Comparison of ENCODE assay signal across 16 mouse cellular contexts in genomic region chr13:64259903-64260302, GRCm38 (mm10). TPM values are rescaled to one million over a fixed set of nuclear protein-coding genes. Genes with fewer than 3 reads are reported as not detected.
A peak's percentile ranks its signal among the peaks of the same experiment; 100 is the strongest.
DNase-seq lines count a peak whose midpoint lies in the region; ATAC-seq and TF ChIP-seq lines count a peak whose summit lies in the region.
"Had no signal": no experiment of that assay in that cellular context is flagged by ENCODE, and none has a peak within 500 bp of the region (broad histone marks: within the 10 kb centered on the region; RNA-seq: fewer than 3 reads in every experiment).

No protein-coding gene starts in this region.

- H3K9ac ChIP-seq in forebrain, postnatal 0 days = no peak overlapping the region
- H3K9ac ChIP-seq in forebrain, embryonic 11.5 days (ENCODE audit: low read length) = no peak overlapping the region
- no peak overlapping the region for H3K9ac ChIP-seq in kidney, postnatal 0 days (ENCODE audit: low read depth, low read length)
- no peak overlapping the region for H3K9ac ChIP-seq in kidney, embryonic 16.5 days (replicated peaks; ENCODE audit: low read length)
- no peak overlapping the region for H3K9ac ChIP-seq in lung, postnatal 0 days (replicated peaks; ENCODE audit: low read depth)
- H3K9ac ChIP-seq: embryonic facial prominence, embryonic 12.5 days; intestine, embryonic 15.5 days; lung, embryonic 15.5 days; neural tube, embryonic 13.5 days had no signal

- no peak for TF ChIP-seq CTCF in forebrain, postnatal 0 days (IDR thresholded peaks at IDR 0.05; ENCODE audit: low read depth)
- TF ChIP-seq CTCF in kidney, postnatal 0 days (IDR thresholded peaks at IDR 0.05; ENCODE audit: low read depth) = no peak
- TF ChIP-seq CTCF in lung, postnatal 0 days (IDR thresholded peaks at IDR 0.05) = no peak

- no peaks in the 10 kb centered on the region for H3K4me1 ChIP-seq in forebrain, postnatal 0 days (ENCODE audit: insufficient read depth)
- H3K4me1 ChIP-seq in forebrain, embryonic 11.5 days (replicated peaks; ENCODE audit: control insufficient read depth, insufficient read depth, low read length) = peaks cover 2% of the 10 kb centered on the region; the same call in 1 of the 2 replicates
- no peaks in the 10 kb centered on the region for H3K4me1 ChIP-seq in kidney, postnatal 0 days (replicated peaks; ENCODE audit: insufficient read depth, low read length)
- no peaks in the 10 kb centered on the region for H3K4me1 ChIP-seq in kidney, embryonic 16.5 days (ENCODE audit: insufficient read depth, low read length)
- H3K4me1 ChIP-seq in lung, postnatal 0 days (ENCODE audit: insufficient read depth, low read depth, low read length) = no peaks in the 10 kb centered on the region
- H3K4me1 ChIP-seq: intestine, embryonic 15.5 days; lung, embryonic 15.5 days had no signal

- H3K9me3 ChIP-seq in forebrain, postnatal 0 days (ENCODE audit: low read length) = no peaks in the 10 kb centered on the region
- no peaks in the 10 kb centered on the region for H3K9me3 ChIP-seq in forebrain, embryonic 11.5 days (ENCODE audit: control insufficient read depth, low read length)
- no peaks in the 10 kb centered on the region for H3K9me3 ChIP-seq in kidney, postnatal 0 days (replicated peaks; ENCODE audit: low read length)
- no peaks in the 10 kb centered on the region for H3K9me3 ChIP-seq in kidney, embryonic 16.5 days (ENCODE audit: low read length)
- no peaks in the 10 kb centered on the region for H3K9me3 ChIP-seq in lung, postnatal 0 days (ENCODE audit: low read length)
- H3K9me3 ChIP-seq: embryonic facial prominence, embryonic 12.5 days; intestine, embryonic 15.5 days; lung, embryonic 15.5 days; neural tube, embryonic 13.5 days had no signal

- H3K4me2 ChIP-seq in forebrain, postnatal 0 days (ENCODE audit: low read depth) = no peak overlapping the region
- H3K4me2 ChIP-seq in forebrain, embryonic 11.5 days (ENCODE audit: low read depth, low read length, severe bottlenecking) = no peak overlapping the region
- no peak overlapping the region for H3K4me2 ChIP-seq in kidney, postnatal 0 days (ENCODE audit: low read length)
- H3K4me2 ChIP-seq in kidney, embryonic 16.5 days (replicated peaks; ENCODE audit: low read depth, low read length) = no peak overlapping the region
- H3K4me2 ChIP-seq in lung, postnatal 0 days (replicated peaks; ENCODE audit: low read depth, low read length) = no peak overlapping the region
- H3K4me2 ChIP-seq: embryonic facial prominence, embryonic 12.5 days; heart, embryonic 11.5 days; intestine, embryonic 15.5 days; liver, embryonic 11.5 days; lung, embryonic 15.5 days; neural tube, embryonic 13.5 days had no signal

- H3K27me3 ChIP-seq in forebrain, postnatal 0 days (ENCODE audit: insufficient read depth, low read length) = no peaks in the 10 kb centered on the region
- no peaks in the 10 kb centered on the region for H3K27me3 ChIP-seq in forebrain, embryonic 11.5 days (ENCODE audit: control insufficient read depth, insufficient read depth, low read length)
- H3K27me3 ChIP-seq in kidney, postnatal 0 days (ENCODE audit: insufficient read depth, low read length) = no peaks in the 10 kb centered on the region
- no peaks in the 10 kb centered on the region for H3K27me3 ChIP-seq in kidney, embryonic 16.5 days (ENCODE audit: insufficient read depth, low read length)
- H3K27me3 ChIP-seq in lung, postnatal 0 days (replicated peaks; ENCODE audit: insufficient read depth, low read length) = no peaks in the 10 kb centered on the region
- H3K27me3 ChIP-seq: embryonic facial prominence, embryonic 12.5 days; intestine, embryonic 15.5 days; lung, embryonic 15.5 days; neural tube, embryonic 13.5 days had no signal

- no peak for TF ChIP-seq EP300 in lung, postnatal 0 days (IDR thresholded peaks at IDR 0.05)

- H3K36me3 ChIP-seq in forebrain, postnatal 0 days (ENCODE audit: insufficient read depth) = no peaks in the 10 kb centered on the region
- no peaks in the 10 kb centered on the region for H3K36me3 ChIP-seq in forebrain, embryonic 11.5 days (ENCODE audit: control insufficient read depth, insufficient read depth, low read length)
- H3K36me3 ChIP-seq in kidney, postnatal 0 days (ENCODE audit: insufficient read depth, low read length) = no peaks in the 10 kb centered on the region
- no peaks in the 10 kb centered on the region for H3K36me3 ChIP-seq in kidney, embryonic 16.5 days (ENCODE audit: insufficient read depth, low read length)
- no peaks in the 10 kb centered on the region for H3K36me3 ChIP-seq in lung, postnatal 0 days (ENCODE audit: insufficient read depth, low read length)
- H3K36me3 ChIP-seq: embryonic facial prominence, embryonic 12.5 days; intestine, embryonic 15.5 days; lung, embryonic 15.5 days; neural tube, embryonic 13.5 days had no signal

- peak; percentile 30 for DNase-seq in forebrain, postnatal 0 days
- no peak for DNase-seq in forebrain, embryonic 11.5 days (ENCODE audit: low spot score)
- peak; percentile 61 for DNase-seq in kidney, postnatal 0 days (ENCODE audit: low spot score)
- DNase-seq in ZHBTc4 (ENCODE audit: low read depth, low spot score) = peak; percentile 46
- peak; percentile 21 to 60 for DNase-seq in layer of hippocampus, postnatal 14 days (ENCODE audit: low spot score in 2 of 2)
- no peak for DNase-seq in lung, postnatal 0 days (ENCODE audit: low spot score)
- DNase-seq: adrenal gland, adult 2 months; gastrocnemius, postnatal 36 days; thymus, postnatal 25 days had no signal

- H3K27ac ChIP-seq in forebrain, postnatal 0 days (ENCODE audit: low read depth, low read length) = no peak overlapping the region
- no peak overlapping the region for H3K27ac ChIP-seq in forebrain, embryonic 11.5 days (ENCODE audit: low read depth, low read length)
- no peak overlapping the region for H3K27ac ChIP-seq in kidney, postnatal 0 days
- H3K27ac ChIP-seq in kidney, embryonic 16.5 days (ENCODE audit: low read length) = no peak overlapping the region
- no peak overlapping the region for H3K27ac ChIP-seq in lung, postnatal 0 days (ENCODE audit: low read length)
- H3K27ac ChIP-seq: embryonic facial prominence, embryonic 12.5 days; intestine, embryonic 15.5 days; lung, embryonic 15.5 days; neural tube, embryonic 13.5 days had no signal

- 72% methylated on average over 7 of the region's 7 CpGs for WGBS in forebrain, postnatal 0 days
- 91% methylated on average over 7 of the region's 7 CpGs for WGBS in forebrain, embryonic 11.5 days
- WGBS in kidney, postnatal 0 days = 70% methylated on average over 7 of the region's 7 CpGs
- WGBS in kidney, embryonic 16.5 days = 78% methylated on average over 7 of the region's 7 CpGs
- WGBS in lung, postnatal 0 days = 84% methylated on average over 7 of the region's 7 CpGs

- no peak overlapping the region for H3K4me3 ChIP-seq in forebrain, postnatal 0 days (ENCODE audit: low read depth, low read length)
- H3K4me3 ChIP-seq in forebrain, embryonic 11.5 days (ENCODE audit: low read depth, low read length) = no peak overlapping the region
- no peak overlapping the region for H3K4me3 ChIP-seq in kidney, postnatal 0 days (replicated peaks; ENCODE audit: low read depth, low read length)
- no peak overlapping the region for H3K4me3 ChIP-seq in kidney, embryonic 16.5 days (ENCODE audit: low read length)
- H3K4me3 ChIP-seq in lung, postnatal 0 days (ENCODE audit: low read depth, low read length) = no peak overlapping the region
- H3K4me3 ChIP-seq: embryonic facial prominence, embryonic 12.5 days; intestine, embryonic 15.5 days; lung, embryonic 15.5 days; neural tube, embryonic 13.5 days had no signal

- ATAC-seq in forebrain, postnatal 0 days = peak; percentile 47; the same call in 1 of the 2 replicates
- no peak for ATAC-seq in forebrain, embryonic 11.5 days (replicated peaks; ENCODE audit: low FRiP score)
- ATAC-seq in kidney, postnatal 0 days (replicated peaks; ENCODE audit: low FRiP score, low read depth) = peak; percentile 67
- no peak for ATAC-seq in kidney, embryonic 16.5 days (ENCODE audit: low FRiP score, low TSS enrichment)
- no peak for ATAC-seq in lung, postnatal 0 days
- ATAC-seq: intestine, embryonic 15.5 days had no signal

RNA-seq across cellular contexts. Expression of gene Cdc14b, which starts 15.2 kb away (rescaled TPM):
- 1.7 and 3.0 TPM in 2 replicates for total RNA-seq in forebrain, postnatal 0 days (2014; rRNA removed)
- polyA plus RNA-seq in forebrain, postnatal 0 days (2015; fragmentation: Nextera tagmentation; extraction: Ambion mirVana) = 0.42 and 0.75 TPM in 2 replicates
- 12.7 and 13.7 TPM in 2 replicates for polyA plus RNA-seq in forebrain, embryonic 11.5 days (2014; fragmentation: Nextera tagmentation; extraction: Ambion mirVana)
- 7.3 and 8.5 TPM in 2 replicates for polyA plus RNA-seq in kidney, postnatal 0 days (2015; fragmentation: Nextera tagmentation; extraction: Ambion mirVana)
- polyA plus RNA-seq in kidney, embryonic 16.5 days (2015; fragmentation: Nextera tagmentation; extraction: Ambion mirVana) = 16.1 and 16.9 TPM in 2 replicates
- total RNA-seq in layer of hippocampus, postnatal 14 days (2021) = 1 to 10 TPM; 4.8 to 5.6 TPM
- 4.7 and 5.3 TPM in 2 replicates for polyA plus RNA-seq in lung, postnatal 0 days (2015; fragmentation: Nextera tagmentation; extraction: Ambion mirVana)

RNA-seq across cellular contexts. Expression of gene Aaed1, which starts 52.6 kb away (rescaled TPM):
- total RNA-seq in forebrain, postnatal 0 days (2014; rRNA removed) = 9.8 and 13.5 TPM in 2 replicates
- polyA plus RNA-seq in forebrain, postnatal 0 days (2015; fragmentation: Nextera tagmentation; extraction: Ambion mirVana) = 7.2 and 9.1 TPM in 2 replicates
- 20.1 and 20.2 TPM in 2 replicates for polyA plus RNA-seq in forebrain, embryonic 11.5 days (2014; fragmentation: Nextera tagmentation; extraction: Ambion mirVana)
- polyA plus RNA-seq in kidney, postnatal 0 days (2015; fragmentation: Nextera tagmentation; extraction: Ambion mirVana) = 53.9 and 56.2 TPM in 2 replicates
- polyA plus RNA-seq in kidney, embryonic 16.5 days (2015; fragmentation: Nextera tagmentation; extraction: Ambion mirVana) = 43.3 and 55.4 TPM in 2 replicates
- total RNA-seq in layer of hippocampus, postnatal 14 days (2021) = 10 to 100 TPM; 14.0 to 14.2 TPM
- polyA plus RNA-seq in lung, postnatal 0 days (2015; fragmentation: Nextera tagmentation; extraction: Ambion mirVana) = 89.2 and 94.2 TPM in 2 replicates

Comparison
In these comparisons a context has a peak if more than half of its experiments do, and no peak if none do; other contexts are left out.
1. ATAC-seq: peak in forebrain, postnatal 0 days (single experiment) and kidney, postnatal 0 days (single experiment); none in forebrain, embryonic 11.5 days (single experiment), kidney, embryonic 16.5 days (single experiment) and lung, postnatal 0 days (single experiment).
2. DNase-seq: peak in forebrain, postnatal 0 days (single experiment), kidney, postnatal 0 days (single experiment), ZHBTc4 (single experiment) and layer of hippocampus, postnatal 14 days (2 of 2); none in forebrain, embryonic 11.5 days (single experiment) and lung, postnatal 0 days (single experiment).